Mouse (Mus musculus) G1E (cell line): ENCODE data around the gene Casp8.

Experiments used
- CTCF ChIP-seq: IDR thresholded peaks from 2 replicates; pipeline ENCODE4 v1.5.1; 2012; ENCODE audit warnings: low read depth, low read length, inconsistent platforms, mixed read lengths
- GATA1 ChIP-seq: IDR thresholded peaks from 2 replicates; pipeline ENCODE4 v1.6.1; 2012; ENCODE audit warnings: borderline replicate concordance, low read length, inconsistent platforms, mixed read lengths
- POLR2AphosphoS5 ChIP-seq: IDR thresholded peaks from 2 replicates; pipeline ENCODE4 v1.6.1; 2012; ENCODE audit warnings: low read depth, low read length, inconsistent platforms; ENCODE audit not compliant: insufficient replicate concordance
- TAL1 ChIP-seq: conservative IDR thresholded peaks from 2 replicates; pipeline ENCODE4 v1.6.1; 2012; ENCODE audit warnings: low read depth, low read length, inconsistent platforms, mixed read lengths

DNA sequence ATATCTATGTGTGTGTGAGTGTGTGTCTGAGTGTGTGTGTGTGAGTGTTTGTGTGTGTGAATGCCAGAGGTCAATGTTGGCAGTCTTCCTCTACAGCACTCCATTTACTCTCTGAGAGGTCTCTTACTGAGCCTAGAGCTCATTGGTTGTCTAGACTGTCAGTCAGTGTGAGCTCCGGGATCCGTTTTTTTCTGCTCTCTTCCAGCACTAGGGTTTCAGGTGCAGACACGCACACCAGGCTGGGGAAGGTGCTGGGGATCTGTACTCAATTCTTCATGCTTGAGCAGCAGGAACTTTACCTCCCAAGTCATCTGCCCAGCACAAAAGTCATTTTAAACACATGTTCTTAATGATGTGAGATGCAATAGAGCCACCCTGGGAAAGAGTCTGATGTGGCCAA lies 23.1 kb upstream of the Casp8 start:
- TF ChIP-seq CTCF (no peak), GATA1 (no peak), POLR2AphosphoS5 (no peak), TAL1 (no peak)
